Mouse (Mus musculus) heart, embryonic 11.5 days (tissue): ENCODE measurements around the gene Tmem28. TPM values are rescaled to one million over a fixed set of nuclear protein-coding genes. Genes with fewer than 3 reads are reported as not detected.

Source experiments
- ATAC-seq: fragments of 200-750 bp; cut with Nextera tagmentation; replicated peaks from 2 replicates; pipeline ENCODE4 v1.8.0; 2017; ENCODE audit warnings: moderate library complexity; ENCODE audit not compliant: insufficient number of reproducible peaks, low FRiP score, low TSS enrichment
- H3K27ac ChIP-seq: fragments of 300-500 bp; sonication (generic); 2 replicates; pipeline ENCODE4 v1.5.1; 2014; ENCODE audit warnings: mild to moderate bottlenecking, low read depth, low read length
- H3K27me3 ChIP-seq: fragments of 300-500 bp; sonication (generic); 2 replicates; pipeline ENCODE4 v1.6.1; 2014; ENCODE audit warnings: mild to moderate bottlenecking, low read length, mixed read lengths; ENCODE audit not compliant: control insufficient read depth, insufficient read depth
- H3K36me3 ChIP-seq: fragments of 300-500 bp; sonication (generic); 2 replicates; pipeline ENCODE4 v1.6.1; 2014; ENCODE audit warnings: mild to moderate bottlenecking, low read length, moderate library complexity, mixed read lengths; ENCODE audit not compliant: control insufficient read depth, insufficient read depth
- H3K4me1 ChIP-seq: fragments of 300-500 bp; sonication (generic); 2 replicates; pipeline ENCODE4 v1.6.1; 2014; ENCODE audit warnings: low read length; ENCODE audit not compliant: control insufficient read depth, insufficient read depth
- H3K4me2 ChIP-seq: fragments of 300-500 bp; sonication (generic); 2 replicates; pipeline ENCODE4 v1.6.1; 2014; ENCODE audit warnings: mild to moderate bottlenecking, moderate library complexity
- H3K4me3 ChIP-seq: fragments of 300-500 bp; sonication (generic); 2 replicates; pipeline ENCODE4 v1.5.1; 2014; ENCODE audit warnings: low read depth, low read length
- H3K9ac ChIP-seq: fragments of 300-500 bp; sonication (generic); 2 replicates; pipeline ENCODE4 v1.6.1; 2014; ENCODE audit warnings: mild to moderate bottlenecking, low read depth, low read length, moderate library complexity
- H3K9me3 ChIP-seq: fragments of 300-500 bp; sonication (generic); replicated peaks from 2 replicates; pipeline ENCODE4 v1.6.1; 2016; ENCODE audit warnings: low read length; ENCODE audit not compliant: control insufficient read depth
- WGBS: fragments of 180-500 bp; shearing (Covaris S2); extraction: QIAGEN DNeasy Blood & Tissue Kit; methylation state at CpG from one replicate; pipeline ENCODE4 v1.1.7; 2014; ENCODE audit not compliant: insufficient replicate concordance; 5-methylcytosine and 5-hydroxymethylcytosine counted together
- polyA plus RNA-seq: library from polyadenylated mRNA; unstranded; fragments of >200 nt; fragmentation: Nextera tagmentation; extraction: Ambion mirVana; gene quantifications from 2 replicates; pipeline ENCODE4 v1.2.1, GENCODE M21; 2014

Tmem28 gene
- polyA plus RNA-seq = 0.11 TPM in 1 of 2 replicates, not detected in the other

DNA sequence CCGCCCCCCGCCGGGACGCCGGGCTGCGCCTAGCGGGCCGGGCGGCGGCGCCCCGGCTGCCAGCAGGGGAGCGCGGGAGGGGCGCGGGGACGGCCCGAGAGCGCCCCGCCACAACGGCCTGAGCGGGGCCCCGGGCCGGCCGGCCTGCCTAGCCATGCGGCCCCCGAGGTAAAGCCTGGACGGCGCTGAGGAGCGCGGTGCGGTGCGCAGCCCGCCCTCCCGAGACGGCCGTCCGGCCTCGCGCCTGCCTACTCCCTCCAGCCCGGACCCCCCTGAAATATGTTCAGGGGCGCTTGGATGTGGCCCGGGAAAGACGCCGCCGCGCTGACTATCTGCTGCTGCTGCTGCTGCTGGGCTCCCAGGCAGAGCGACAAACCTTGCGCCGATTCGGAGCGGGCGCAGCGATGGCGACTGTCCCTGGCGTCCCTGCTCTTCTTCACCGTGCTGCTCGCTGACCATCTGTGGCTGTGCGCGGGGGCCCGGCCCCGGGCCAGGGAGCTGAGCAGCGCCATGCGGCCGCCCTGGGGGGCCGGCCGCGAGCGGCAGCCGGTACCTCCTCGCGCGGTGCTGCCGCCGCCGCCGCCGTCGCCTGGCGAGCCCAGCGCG is at the start of gene Tmem28:
Tmem28 (plus strand) TSS at position 232 of the 606 bp plus-strand sequence.
- H3K4me1 ChIP-seq = no peaks in the 10 kb centered on the region
- no peak for ATAC-seq
- H3K36me3 ChIP-seq = no peaks in the 10 kb centered on the region
- no peak within 1 kb of the TSS for H3K9ac ChIP-seq
- peaks cover 52% of the 10 kb centered on the region for H3K27me3 ChIP-seq
- H3K27ac ChIP-seq = no peak within 1 kb of the TSS
- peak within 1 kb of the TSS; percentile 74 for H3K4me2 ChIP-seq
- WGBS = 17% methylated on average over 61 of the region's 82 CpGs
- H3K9me3 ChIP-seq = no peaks in the 10 kb centered on the region
- H3K4me3 ChIP-seq = peak within 1 kb of the TSS; percentile 50

DNA sequence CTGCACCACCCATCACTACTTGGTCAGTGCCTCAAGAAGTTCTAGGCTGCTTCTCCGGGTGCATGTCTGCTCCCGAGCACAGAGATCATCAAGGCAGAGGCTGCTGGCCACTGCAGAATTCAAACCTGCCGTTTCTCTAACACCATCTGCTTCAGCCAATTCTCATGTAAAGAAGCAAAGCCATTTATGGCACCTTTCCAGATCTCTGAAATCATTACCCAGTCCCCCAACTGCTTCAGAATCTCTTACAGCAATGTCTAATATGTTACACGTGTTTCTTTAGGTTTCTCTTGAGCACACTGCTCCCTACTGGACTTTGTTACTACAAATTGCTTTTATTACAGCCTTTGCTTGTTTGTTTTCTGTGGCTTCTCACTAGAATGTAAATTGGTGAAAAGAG is 40.5 kb upstream of the Tmem28 start:
- no peak overlapping the region for H3K27ac ChIP-seq
- no peak overlapping the region for H3K4me3 ChIP-seq
- H3K9me3 ChIP-seq = no peaks in the 10 kb centered on the region
- H3K27me3 ChIP-seq = no peaks in the 10 kb centered on the region
- WGBS = 71% methylated on average over 4 of the region's 4 CpGs
- no peaks in the 10 kb centered on the region for H3K4me1 ChIP-seq
- no peak for ATAC-seq
- no peaks in the 10 kb centered on the region for H3K36me3 ChIP-seq
- H3K9ac ChIP-seq = no peak overlapping the region
- no peak overlapping the region for H3K4me2 ChIP-seq

DNA sequence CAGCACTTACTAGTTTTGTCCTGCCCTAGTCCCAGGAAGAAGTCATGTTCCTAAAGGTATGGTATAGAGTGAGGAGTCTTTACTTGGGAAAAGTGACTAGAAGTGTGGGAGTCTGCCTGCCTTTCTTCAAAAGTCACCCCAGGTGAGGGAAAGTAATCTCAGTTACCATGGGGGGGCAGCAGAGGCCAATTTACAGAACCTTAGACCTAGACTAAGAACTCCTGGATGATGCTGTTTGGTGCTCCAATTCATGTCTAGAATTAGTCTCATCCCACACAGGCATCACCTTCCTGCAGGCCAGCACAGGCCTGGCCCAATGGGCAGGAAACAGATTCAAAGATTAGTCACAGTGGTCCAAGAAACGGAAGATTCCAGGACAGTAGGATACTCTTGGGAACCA is 12.4 kb upstream of the Tmem28 start:
- H3K9ac ChIP-seq = no peak overlapping the region
- ATAC-seq = no peak
- H3K4me2 ChIP-seq = no peak overlapping the region
- no peaks in the 10 kb centered on the region for H3K4me1 ChIP-seq
- peaks cover 3% of the 10 kb centered on the region; the same call in 1 of the 2 replicates for H3K27me3 ChIP-seq
- no peak overlapping the region for H3K27ac ChIP-seq
- no peaks in the 10 kb centered on the region for H3K36me3 ChIP-seq
- 29% methylated on average over 1 of the region's 1 CpGs for WGBS
- H3K9me3 ChIP-seq = no peaks in the 10 kb centered on the region
- H3K4me3 ChIP-seq = no peak overlapping the region

DNA sequence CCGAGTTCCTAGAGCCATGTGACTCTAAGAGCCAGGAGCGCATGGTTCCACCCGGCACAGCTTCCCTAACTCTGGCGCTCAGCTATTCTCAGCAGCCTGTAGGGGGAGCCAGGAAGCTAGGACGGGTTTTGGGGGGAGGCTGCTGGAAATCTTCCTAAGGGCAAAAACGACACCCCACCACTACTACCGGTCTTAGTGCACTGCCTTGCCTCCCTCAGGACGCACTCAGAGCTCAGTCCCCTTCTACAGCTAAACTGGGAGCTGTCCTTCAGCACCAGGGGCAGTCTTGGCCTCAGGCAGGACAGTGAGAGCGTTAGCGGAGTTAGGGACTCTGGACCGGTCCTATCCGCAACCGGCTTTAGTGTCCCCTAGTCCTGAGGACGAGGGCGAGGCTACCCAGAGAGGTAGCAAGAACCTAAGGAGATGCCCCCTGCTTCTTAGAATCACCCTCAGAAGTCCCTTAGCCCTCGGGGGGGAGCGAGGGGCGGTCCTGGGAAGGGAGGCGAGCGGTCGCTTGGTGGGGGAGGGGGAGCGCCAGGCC is 1.4 kb upstream of the Tmem28 start:
- no peaks in the 10 kb centered on the region for H3K36me3 ChIP-seq
- H3K4me3 ChIP-seq = peak overlapping the region; percentile 50
- H3K9me3 ChIP-seq = no peaks in the 10 kb centered on the region
- H3K4me2 ChIP-seq = peak overlapping the region; percentile 74
- ATAC-seq = peak; percentile 57; the same call in 1 of the 2 replicates
- H3K27me3 ChIP-seq = peaks cover 46% of the 10 kb centered on the region
- H3K27ac ChIP-seq = no peak overlapping the region
- no peaks in the 10 kb centered on the region for H3K4me1 ChIP-seq
- no peak overlapping the region for H3K9ac ChIP-seq
- WGBS = 16% methylated on average over 22 of the region's 22 CpGs

DNA sequence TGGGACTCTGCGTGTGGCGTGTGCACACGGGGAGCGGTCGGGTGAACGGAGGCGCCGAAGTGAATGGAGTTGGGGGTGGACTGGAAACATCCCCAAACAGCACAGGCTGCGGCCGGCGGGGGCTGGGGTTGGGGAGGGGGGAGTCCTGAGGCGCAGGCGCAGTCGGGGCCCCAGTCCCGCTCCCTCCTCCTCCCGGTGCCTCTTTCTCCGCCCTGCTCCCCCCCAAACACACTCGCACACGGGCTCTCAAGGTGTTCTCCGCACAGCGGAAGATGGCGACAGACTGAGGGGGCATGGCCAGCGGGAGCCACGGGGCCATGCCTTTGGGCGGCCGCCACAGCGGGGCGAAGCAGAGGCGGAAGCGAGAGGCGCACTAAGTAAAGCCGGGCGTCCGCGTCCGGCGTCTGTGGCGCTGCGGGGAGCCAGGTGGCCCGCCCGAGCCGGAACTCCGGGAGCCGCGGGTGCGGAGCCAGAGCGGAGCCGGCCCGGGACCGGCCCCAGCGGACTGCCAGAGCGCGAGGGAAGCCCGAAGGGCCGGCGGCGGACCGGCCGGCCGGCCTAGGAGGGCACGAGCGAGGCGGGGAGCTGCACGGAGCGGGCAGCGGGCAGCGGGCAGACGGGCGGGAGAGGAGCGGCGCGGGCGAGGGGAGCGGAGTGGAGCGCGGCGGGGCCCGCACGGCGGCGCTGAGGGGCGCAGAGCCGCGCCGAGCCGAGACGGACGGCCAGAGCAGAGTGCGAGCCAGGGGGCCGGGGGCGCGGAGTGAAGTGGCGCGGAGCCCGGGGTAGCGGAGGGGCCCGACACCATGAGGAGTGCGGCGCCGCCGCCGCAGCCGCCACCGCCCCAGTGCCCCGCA is 658 bp upstream of the Tmem28 start:
- WGBS = 13% methylated on average over 79 of the region's 105 CpGs
- peak; percentile 31; the same call in 1 of the 2 replicates for ATAC-seq
- Histone ChIP-seq H3K4me2 (peak overlapping the region; percentile 74), H3K27me3 (peaks cover 50% of the 10 kb centered on the region), H3K9ac (no peak overlapping the region), H3K4me3 (peak overlapping the region; percentile 50), H3K36me3 (no peaks in the 10 kb centered on the region), H3K4me1 (no peaks in the 10 kb centered on the region), H3K27ac (no peak overlapping the region), H3K9me3 (no peaks in the 10 kb centered on the region)

DNA sequence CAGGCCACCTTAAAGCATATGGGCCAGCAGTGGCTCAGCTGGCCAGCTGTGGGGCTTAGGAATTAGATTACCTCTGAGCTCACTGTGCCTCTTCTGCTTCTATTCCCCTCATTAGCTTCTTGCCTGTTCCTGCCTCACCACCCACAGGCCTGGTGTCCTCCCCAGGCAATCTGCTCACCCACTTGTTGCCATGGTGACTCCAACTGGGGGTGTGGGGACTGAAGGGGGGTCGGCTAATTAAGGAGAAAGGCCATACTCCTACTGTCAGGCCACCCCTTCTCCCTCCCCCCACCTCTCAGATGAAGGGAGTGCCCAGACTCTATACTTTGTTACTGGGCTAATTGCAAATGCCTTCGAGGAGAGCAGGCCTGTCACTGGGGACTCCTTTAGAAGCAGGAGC is 21.3 kb downstream of the Tmem28 start:
- H3K4me1 ChIP-seq = no peaks in the 10 kb centered on the region
- no peaks in the 10 kb centered on the region for H3K9me3 ChIP-seq
- no peak overlapping the region for H3K9ac ChIP-seq
- H3K36me3 ChIP-seq = no peaks in the 10 kb centered on the region
- WGBS = 18% methylated on average over 2 of the region's 2 CpGs
- no peak overlapping the region for H3K4me2 ChIP-seq
- H3K4me3 ChIP-seq = no peak overlapping the region
- H3K27me3 ChIP-seq = 0 out of 2 replicates have a peak, but pooled peaks cover 3% of the 10 kb centered on the region
- ATAC-seq = no peak
- no peak overlapping the region for H3K27ac ChIP-seq

DNA sequence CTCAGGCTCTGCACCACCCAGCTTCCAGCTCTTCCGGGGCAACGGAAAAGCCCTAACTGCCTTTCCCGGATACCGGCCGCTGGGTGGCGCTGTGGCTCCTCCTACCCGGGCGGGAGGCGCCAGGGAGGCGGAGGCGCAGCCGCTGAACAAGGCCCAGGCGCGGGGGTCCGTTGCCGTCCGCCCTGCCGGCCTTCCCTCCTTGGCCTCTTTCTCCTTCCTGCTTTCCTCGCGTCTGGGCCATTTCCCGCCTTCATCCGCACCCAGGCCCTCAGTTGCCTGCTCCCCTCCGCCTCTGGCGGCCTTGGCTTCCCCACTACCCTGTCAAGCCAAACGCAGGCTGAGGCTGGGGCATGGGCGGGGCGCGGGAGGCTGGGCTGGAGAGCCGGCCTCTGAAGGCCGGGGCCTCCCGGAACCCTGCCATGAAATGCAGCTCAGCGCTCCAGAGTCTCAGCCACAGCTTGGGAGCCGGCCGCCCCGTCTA is 32.5 kb downstream of the Tmem28 start:
- peak; percentile 80 for ATAC-seq
- no peaks in the 10 kb centered on the region for H3K9me3 ChIP-seq
- peak overlapping the region; percentile 34 for H3K4me3 ChIP-seq
- H3K4me1 ChIP-seq = no peaks in the 10 kb centered on the region
- no peaks in the 10 kb centered on the region for H3K36me3 ChIP-seq
- no peak overlapping the region for H3K27ac ChIP-seq
- peak overlapping the region; percentile 57 for H3K4me2 ChIP-seq
- peak overlapping the region; percentile 64 for H3K9ac ChIP-seq
- 11% methylated on average over 35 of the region's 35 CpGs for WGBS
- H3K27me3 ChIP-seq = peaks cover 10% of the 10 kb centered on the region

DNA sequence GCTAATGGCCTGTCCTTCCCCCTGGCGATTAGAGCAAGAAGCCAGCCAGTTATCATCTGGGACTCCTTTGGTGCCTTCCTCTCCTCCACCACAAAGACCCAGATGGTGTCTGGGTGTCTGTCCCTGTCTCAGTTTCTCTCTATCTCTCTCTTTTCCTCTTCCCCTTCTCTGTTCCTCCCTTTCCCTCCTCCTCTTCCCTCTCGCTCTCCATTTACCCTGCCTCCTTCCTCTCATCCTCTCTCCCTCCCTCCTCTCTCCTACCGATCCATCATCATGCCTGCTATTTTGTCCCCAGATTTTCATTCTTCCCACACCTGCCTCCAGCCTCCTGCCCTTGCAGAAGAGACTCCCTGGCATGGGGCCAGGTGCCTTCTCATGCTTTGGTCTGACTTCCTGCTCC is 33.0 kb downstream of the Tmem28 start:
- peak overlapping the region; percentile 64; the same call in 1 of the 2 replicates for H3K9ac ChIP-seq
- whole genome bisulfite sequencing = 41% methylated on average over 3 of the region's 3 CpGs
- H3K27ac ChIP-seq = no peak overlapping the region
- no peaks in the 10 kb centered on the region for H3K4me1 ChIP-seq
- no peak overlapping the region for H3K4me3 ChIP-seq
- H3K36me3 ChIP-seq = no peaks in the 10 kb centered on the region
- H3K9me3 ChIP-seq = no peaks in the 10 kb centered on the region
- H3K27me3 ChIP-seq = peaks cover 10% of the 10 kb centered on the region
- H3K4me2 ChIP-seq = peak overlapping the region; percentile 57
- ATAC-seq = no peak
